Mouse (Mus musculus) gastrocnemius, adult 8-10 months (tissue): ENCODE measurements around the gene Pdlim3. TPM values are rescaled to one million over a fixed set of nuclear protein-coding genes. Genes with fewer than 3 reads are reported as not detected.

Experiments
- DNase-seq, 2 experiments: peaks; one replicate each; pipeline ENCODE4 v3.0.0; 2022; ENCODE audit warnings: low spot score in 2 of 2
- total RNA-seq, 4 experiments: library from RNA; stranded (reverse); gene quantifications; 2 replicates each; pipeline ENCODE4 v1.2.4; 2022

The Pdlim3 gene
- total RNA-seq: 100 to 1,000 TPM; 733 to 955 (median 812) TPM

GRCm38 (mm10) chr8:45885202-45885685 lies at the start of gene Pdlim3:
Gene Pdlim3 (plus strand): TSS chr8:45885461.
- DNase-seq: peak; percentile 63 to 78

- no peak for DNase-seq
Measured at GRCm38 (mm10) chr8:45843306-45843705, 42.0 kb upstream of the Pdlim3 start.

GRCm38 (mm10) chr8:45844097-45844885 lies 41.0 kb upstream of the Pdlim3 start:
- no peak for DNase-seq

- peak in 1 of 2 experiments; percentile 18 for DNase-seq
Measured at GRCm38 (mm10) chr8:45844911-45845481, 40.3 kb upstream of the Pdlim3 start.

GRCm38 (mm10) chr8:45845906-45846305 lies 39.4 kb upstream of the Pdlim3 start:
- DNase-seq: no peak

- DNase-seq: no peak
Measured at GRCm38 (mm10) chr8:45855118-45855517, 30.1 kb upstream of the Pdlim3 start.

- no peak for DNase-seq
Measured at GRCm38 (mm10) chr8:45857734-45858133, 27.5 kb upstream of the Pdlim3 start.

GRCm38 (mm10) chr8:45858391-45858790 lies 26.9 kb upstream of the Pdlim3 start:
- no peak for DNase-seq

GRCm38 (mm10) chr8:45871587-45871986 lies 13.7 kb upstream of the Pdlim3 start:
- peak; percentile 12 to 27 for DNase-seq

GRCm38 (mm10) chr8:45872077-45872476 lies 13.2 kb upstream of the Pdlim3 start:
- DNase-seq: peak; percentile 51 to 72

GRCm38 (mm10) chr8:45874945-45875626 lies 10.2 kb upstream of the Pdlim3 start:
- peak; percentile 57 to 74 for DNase-seq

GRCm38 (mm10) chr8:45876397-45876796 lies 8.9 kb upstream of the Pdlim3 start:
- DNase-seq: no peak

- peak; percentile 47 to 72 for DNase-seq
Measured at GRCm38 (mm10) chr8:45877680-45878079, 7.6 kb upstream of the Pdlim3 start.

- no peak for DNase-seq
Measured at GRCm38 (mm10) chr8:45880457-45880856, 4.8 kb upstream of the Pdlim3 start.

- DNase-seq: no peak
Measured at GRCm38 (mm10) chr8:45881726-45882125, 3.5 kb upstream of the Pdlim3 start.

- no peak for DNase-seq
Measured at GRCm38 (mm10) chr8:45883793-45884192, 1.5 kb upstream of the Pdlim3 start.

GRCm38 (mm10) chr8:45884552-45884951 lies 709 bp upstream of the Pdlim3 start:
- no peak for DNase-seq

- peak; percentile 8 to 35 for DNase-seq
Measured at GRCm38 (mm10) chr8:45885775-45886174, 514 bp downstream of the Pdlim3 start.

- DNase-seq: no peak
Measured at GRCm38 (mm10) chr8:45889737-45890136, 4.5 kb downstream of the Pdlim3 start.

GRCm38 (mm10) chr8:45896590-45896989 lies 11.3 kb downstream of the Pdlim3 start:
- DNase-seq: no peak

- no peak for DNase-seq
Measured at GRCm38 (mm10) chr8:45899783-45900182, 14.5 kb downstream of the Pdlim3 start.

- DNase-seq: no peak
Measured at GRCm38 (mm10) chr8:45901626-45902025, 16.4 kb downstream of the Pdlim3 start.
